Mouse (Mus musculus): Measurements from ENCODE around the gene Tnfsfm13. TPM values are rescaled to one million over a fixed set of nuclear protein-coding genes. Genes with fewer than 3 reads are reported as not detected.
"Not testable (repeated sequence)": the region's sequence is repeated elsewhere in the genome, so short reads cannot be mapped to it uniquely, and the experiment has no call there.

Tnfsfm13 gene
- polyA plus RNA-seq (2015; fragmentation: Nextera tagmentation; extraction: Ambion mirVana), result 0.45 and 0.87 TPM in 2 replicates

GRCm38 (mm10) chr11:69695361-69696181, at the start of gene Tnfsfm13, which contains the start of gene Tnfsf12:
Tnfsfm13 (minus strand) TSS chr11:69696098.
Tnfsf12 (minus strand) TSS chr11:69695849.
- 2% methylated on average over 38 of the region's 41 CpGs for WGBS
- Histone ChIP-seq H3K4me1 (peaks cover 12% of the 10 kb centered on the region), H3K4me2 (peak within 1 kb of the TSS; percentile 92), H3K9me3 (replicated peaks) (no peaks in the 10 kb centered on the region), H3K27me3 (0 out of 2 replicates have a peak, but pooled peaks cover 7% of the 10 kb centered on the region), H3K4me3 (peak within 1 kb of the TSS; percentile 47), H3K27ac (peak within 1 kb of the TSS; percentile 51; the same call in 1 of the 2 replicates), H3K9ac (peak within 1 kb of the TSS; percentile 78), H3K36me3 (ENCODE audit: poor library complexity, severe bottlenecking) (no peaks in the 10 kb centered on the region)
- no peak for ATAC-seq

- WGBS, result 95% methylated on average over 2 of the region's 3 CpGs
- H3K36me3 ChIP-seq (ENCODE audit: poor library complexity, severe bottlenecking), result peaks cover 41% of the 10 kb centered on the region
- not testable (repeated sequence) for H3K27me3 ChIP-seq; H3K4me2 ChIP-seq; ATAC-seq; H3K4me1 ChIP-seq; H3K9me3 ChIP-seq (replicated peaks); H3K9ac ChIP-seq; H3K4me3 ChIP-seq; H3K27ac ChIP-seq
Observed at GRCm38 (mm10) chr11:69731408-69731807, 35.5 kb upstream of the Tnfsfm13 start.

DNA sequence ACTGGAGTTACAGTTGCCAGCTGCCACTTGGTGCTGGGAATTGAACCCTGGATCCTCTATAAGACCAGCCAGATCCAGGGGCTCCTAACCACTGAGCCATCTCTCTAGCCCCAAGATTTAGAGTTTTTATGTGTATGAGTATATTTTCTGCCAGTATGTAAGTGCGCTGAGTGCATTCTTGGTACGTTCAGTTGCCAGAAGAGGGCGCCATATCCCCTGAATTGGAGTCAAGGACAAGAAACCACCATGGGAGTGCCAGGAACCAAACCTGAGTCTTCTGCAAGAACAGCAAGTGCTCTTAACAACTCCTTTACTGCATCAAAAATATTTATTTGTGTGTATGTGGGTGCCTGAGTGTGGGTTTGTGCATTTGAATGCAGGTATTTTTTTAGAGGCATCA, 33.2 kb upstream of the Tnfsfm13 start:
- H3K9ac ChIP-seq, result no peak overlapping the region
- H3K27ac ChIP-seq, result no peak overlapping the region
- H3K4me2 ChIP-seq, result no peak overlapping the region
- 16% methylated on average over 3 of the region's 3 CpGs for WGBS
- no peaks in the 10 kb centered on the region for H3K9me3 ChIP-seq (replicated peaks)
- no peaks in the 10 kb centered on the region for H3K4me1 ChIP-seq
- no peak for ATAC-seq
- no peaks in the 10 kb centered on the region for H3K27me3 ChIP-seq
- no peak overlapping the region for H3K4me3 ChIP-seq
- peaks cover 17% of the 10 kb centered on the region for H3K36me3 ChIP-seq (ENCODE audit: poor library complexity, severe bottlenecking)

DNA sequence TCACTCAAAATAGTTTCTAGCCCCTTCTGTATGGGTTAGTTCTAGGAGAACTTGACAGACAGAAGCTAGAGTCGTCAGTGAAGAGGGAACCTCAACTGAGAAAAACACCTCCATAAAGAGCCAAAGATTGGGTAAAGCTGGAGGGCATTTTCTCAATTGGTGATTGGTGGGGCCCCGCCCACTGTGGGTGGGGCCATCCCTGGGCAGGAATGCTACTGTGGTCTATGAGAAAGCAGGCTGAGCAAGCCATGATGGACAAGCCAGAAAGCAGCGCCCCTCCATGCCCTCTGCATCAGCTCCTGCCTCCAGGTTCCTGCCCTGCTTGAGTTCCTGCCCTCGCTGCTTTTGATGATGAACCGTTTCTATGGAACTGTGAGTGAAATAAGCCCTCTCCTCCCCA, 30.1 kb upstream of the Tnfsfm13 start:
- no peaks in the 10 kb centered on the region for H3K27me3 ChIP-seq
- no peaks in the 10 kb centered on the region for H3K36me3 ChIP-seq (ENCODE audit: poor library complexity, severe bottlenecking)
- no peaks in the 10 kb centered on the region for H3K9me3 ChIP-seq (replicated peaks)
- no peak overlapping the region for H3K4me3 ChIP-seq
- no peak overlapping the region for H3K9ac ChIP-seq
- WGBS, result 43% methylated on average over 5 of the region's 5 CpGs
- no peaks in the 10 kb centered on the region for H3K4me1 ChIP-seq
- no peak for ATAC-seq
- H3K4me2 ChIP-seq, result no peak overlapping the region
- no peak overlapping the region for H3K27ac ChIP-seq

DNA sequence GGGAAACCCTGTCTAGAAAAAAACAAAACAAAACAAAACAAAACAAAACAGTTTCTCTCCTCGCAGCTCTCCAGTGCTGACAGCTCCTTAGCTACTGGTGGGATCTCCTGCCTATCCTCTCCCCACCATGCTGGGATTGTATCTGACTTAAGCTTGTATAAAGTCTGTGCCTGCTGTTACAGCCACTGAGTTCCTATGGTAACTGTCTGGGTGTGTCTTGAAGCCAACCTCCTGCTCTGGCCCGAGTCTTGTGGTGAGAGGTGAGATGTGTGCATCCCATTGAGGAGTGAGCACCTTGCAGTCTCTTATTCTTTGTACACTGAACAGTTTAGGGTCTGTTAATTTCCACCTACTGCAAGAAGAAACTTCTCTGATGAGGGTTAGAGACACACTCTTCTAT, 27.2 kb upstream of the Tnfsfm13 start:
- Histone ChIP-seq H3K27ac (no peak overlapping the region), H3K36me3 (ENCODE audit: poor library complexity, severe bottlenecking) (no peaks in the 10 kb centered on the region), H3K4me3 (no peak overlapping the region), H3K9ac (0 out of 2 replicates have a peak overlapping the region, but pooled peaks have one; percentile 40), H3K27me3 (no peaks in the 10 kb centered on the region), H3K9me3 (replicated peaks) (no peaks in the 10 kb centered on the region), H3K4me2 (no peak overlapping the region), H3K4me1 (no peaks in the 10 kb centered on the region)
- 62% methylated on average over 2 of the region's 2 CpGs for WGBS
- ATAC-seq, result no peak

GRCm38 (mm10) chr11:69720852-69721251, 25.0 kb upstream of the Tnfsfm13 start:
- no peaks in the 10 kb centered on the region for H3K27me3 ChIP-seq
- no peak for ATAC-seq
- H3K4me1 ChIP-seq, result no peaks in the 10 kb centered on the region
- H3K9me3 ChIP-seq (replicated peaks), result no peaks in the 10 kb centered on the region
- no peak overlapping the region for H3K4me2 ChIP-seq
- no peak overlapping the region for H3K4me3 ChIP-seq
- no peak overlapping the region for H3K27ac ChIP-seq
- WGBS, result 81% methylated on average over 6 of the region's 6 CpGs
- H3K36me3 ChIP-seq (ENCODE audit: poor library complexity, severe bottlenecking), result no peaks in the 10 kb centered on the region
- H3K9ac ChIP-seq, result no peak overlapping the region

DNA sequence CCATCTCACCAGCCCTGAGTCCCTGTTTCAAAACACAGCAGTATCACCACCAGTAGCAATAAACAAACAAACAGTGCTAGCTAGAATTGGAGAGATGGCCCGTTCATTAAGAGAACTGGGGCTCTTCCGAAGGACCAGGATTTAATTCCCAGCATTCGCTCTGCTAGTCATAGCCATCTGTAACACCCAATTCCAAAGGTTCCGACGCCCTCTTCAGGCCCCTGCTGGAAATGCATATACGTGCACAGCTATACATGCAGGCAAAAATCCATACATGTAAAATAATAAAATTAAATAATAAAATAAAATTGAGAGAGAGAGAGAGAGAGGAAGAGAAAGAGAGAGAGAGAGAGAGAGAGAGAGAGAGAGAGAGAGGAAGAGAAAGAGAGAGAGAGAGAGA, 23.5 kb upstream of the Tnfsfm13 start:
- no peak for ATAC-seq
- no peak overlapping the region for H3K9ac ChIP-seq
- H3K36me3 ChIP-seq (ENCODE audit: poor library complexity, severe bottlenecking), result no peaks in the 10 kb centered on the region
- H3K27ac ChIP-seq, result no peak overlapping the region
- H3K4me1 ChIP-seq, result no peaks in the 10 kb centered on the region
- no peak overlapping the region for H3K4me2 ChIP-seq
- H3K4me3 ChIP-seq, result no peak overlapping the region
- H3K9me3 ChIP-seq (replicated peaks), result no peaks in the 10 kb centered on the region; the same call in 1 of the 2 replicates
- WGBS, result 74% methylated on average over 6 of the region's 6 CpGs
- H3K27me3 ChIP-seq, result no peaks in the 10 kb centered on the region

DNA sequence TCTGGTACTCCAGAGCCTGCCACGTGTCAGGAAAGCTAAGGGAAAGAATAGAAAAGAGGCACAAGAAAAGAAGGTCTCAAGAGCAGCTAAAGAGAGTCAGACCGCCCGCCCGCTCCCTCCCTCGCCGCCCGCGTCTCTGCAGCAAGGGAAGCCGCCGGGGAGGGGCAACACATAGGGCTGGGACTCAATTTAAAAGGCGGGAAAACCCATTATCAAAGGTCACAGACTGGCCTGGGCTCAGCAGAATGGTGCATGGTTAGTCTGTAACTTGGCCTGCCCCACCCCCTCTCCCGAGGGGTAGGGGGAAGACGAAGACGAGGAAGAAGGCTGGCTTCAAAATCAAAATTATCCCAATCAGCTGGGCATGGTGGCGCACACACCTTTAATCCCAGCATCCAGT, 22.8 kb upstream of the Tnfsfm13 start:
- 26% methylated on average over 15 of the region's 15 CpGs for WGBS
- Histone ChIP-seq H3K4me3 (no peak overlapping the region), H3K9me3 (replicated peaks) (no peaks in the 10 kb centered on the region; the same call in 1 of the 2 replicates), H3K4me1 (no peaks in the 10 kb centered on the region), H3K27me3 (no peaks in the 10 kb centered on the region), H3K36me3 (ENCODE audit: poor library complexity, severe bottlenecking) (no peaks in the 10 kb centered on the region), H3K4me2 (peak overlapping the region; percentile 24; the same call in 1 of the 2 replicates), H3K27ac (no peak overlapping the region), H3K9ac (no peak overlapping the region)
- no peak for ATAC-seq

GRCm38 (mm10) chr11:69716953-69717352, 21.1 kb upstream of the Tnfsfm13 start:
- Histone ChIP-seq H3K36me3 (ENCODE audit: poor library complexity, severe bottlenecking) (no peaks in the 10 kb centered on the region), H3K4me2 (no peak overlapping the region), H3K4me3 (no peak overlapping the region), H3K27ac (no peak overlapping the region), H3K9ac (no peak overlapping the region), H3K9me3 (replicated peaks) (no peaks in the 10 kb centered on the region; the same call in 1 of the 2 replicates), H3K4me1 (no peaks in the 10 kb centered on the region), H3K27me3 (no peaks in the 10 kb centered on the region)
- no peak for ATAC-seq
- 70% methylated on average over 4 of the region's 4 CpGs for WGBS

GRCm38 (mm10) chr11:69715929-69716328, 20.0 kb upstream of the Tnfsfm13 start:
- Histone ChIP-seq H3K9ac (no peak overlapping the region), H3K9me3 (replicated peaks) (no peaks in the 10 kb centered on the region; the same call in 1 of the 2 replicates), H3K36me3 (ENCODE audit: poor library complexity, severe bottlenecking) (no peaks in the 10 kb centered on the region), H3K4me2 (no peak overlapping the region), H3K4me3 (no peak overlapping the region), H3K4me1 (no peaks in the 10 kb centered on the region), H3K27ac (no peak overlapping the region), H3K27me3 (no peaks in the 10 kb centered on the region)
- 49% methylated on average over 5 of the region's 5 CpGs for WGBS
- no peak for ATAC-seq

DNA sequence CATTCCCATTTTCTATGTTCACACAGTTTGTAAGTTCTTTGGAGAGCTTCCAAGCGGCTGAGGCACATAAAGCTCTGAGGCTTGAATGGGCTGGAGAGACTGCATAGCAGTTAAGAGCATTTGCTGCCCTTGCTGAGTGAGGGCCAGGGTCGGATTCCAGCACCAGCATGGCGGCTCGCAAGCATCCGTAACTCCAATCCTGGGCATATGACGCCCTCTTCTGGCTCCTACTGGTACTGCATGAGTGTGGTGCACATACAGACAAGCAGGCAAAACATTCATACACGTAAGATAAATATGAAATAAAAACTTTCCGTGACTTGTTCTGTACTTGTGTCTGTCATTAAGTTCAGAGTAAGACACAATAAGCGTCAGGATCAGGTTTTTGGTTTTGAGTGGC, 19.6 kb upstream of the Tnfsfm13 start:
- ATAC-seq, result no peak
- WGBS, result 60% methylated on average over 9 of the region's 9 CpGs
- no peaks in the 10 kb centered on the region for H3K4me1 ChIP-seq
- H3K4me2 ChIP-seq, result no peak overlapping the region
- no peaks in the 10 kb centered on the region for H3K36me3 ChIP-seq (ENCODE audit: poor library complexity, severe bottlenecking)
- H3K9ac ChIP-seq, result no peak overlapping the region
- no peaks in the 10 kb centered on the region; the same call in 1 of the 2 replicates for H3K9me3 ChIP-seq (replicated peaks)
- H3K27ac ChIP-seq, result no peak overlapping the region
- H3K4me3 ChIP-seq, result no peak overlapping the region
- no peaks in the 10 kb centered on the region for H3K27me3 ChIP-seq

- no peak for ATAC-seq
- Histone ChIP-seq H3K36me3 (ENCODE audit: poor library complexity, severe bottlenecking) (no peaks in the 10 kb centered on the region), H3K4me2 (no peak overlapping the region), H3K27me3 (no peaks in the 10 kb centered on the region), H3K4me3 (no peak overlapping the region), H3K4me1 (no peaks in the 10 kb centered on the region), H3K9me3 (replicated peaks) (no peaks in the 10 kb centered on the region; the same call in 1 of the 2 replicates), H3K9ac (no peak overlapping the region), H3K27ac (no peak overlapping the region)
- 83% methylated on average over 18 of the region's 18 CpGs for WGBS
Observed at GRCm38 (mm10) chr11:69714636-69715329, 18.9 kb upstream of the Tnfsfm13 start.
